Mouse (Mus musculus) lung, adult 2 months (tissue): ENCODE data around the gene Pan3.

Experiments used
- CTCF ChIP-seq: fragments of 200-500 bp; IDR thresholded peaks from 2 replicates; pipeline ENCODE4 v1.5.1; 2011; ENCODE audit warnings: mild to moderate bottlenecking, low read length, control low read depth; ENCODE audit not compliant: insufficient read depth
- POLR2A ChIP-seq: fragments of 200-500 bp; IDR thresholded peaks from 2 replicates; pipeline ENCODE4 v1.6.1; 2011; ENCODE audit warnings: low read depth, mild to moderate bottlenecking, control low read depth, low read length, borderline replicate concordance; ENCODE audit errors: extremely low read depth

- TF ChIP-seq CTCF = peak; percentile 28; the same call in 1 of the 2 replicates
- TF ChIP-seq POLR2A = no peak
These were observed 27.5 kb upstream of the Pan3 start for GRCm38 (mm10) chr5:147402505-147402904.
